Mouse (Mus musculus) central nervous system, embryonic 18 days (tissue): ENCODE measurements around the gene Ddb2. TPM values are rescaled to one million over a fixed set of nuclear protein-coding genes. Genes with fewer than 3 reads are reported as not detected.

ENCODE experiments used
- polyA plus RNA-seq: library from polyadenylated mRNA; depleted of rRNA; stranded (reverse); fragments of >200 nt; gene quantifications from 2 replicates; pipeline ENCODE4 v1.2.3, GENCODE M21; 2012; rRNA removed

Ddb2 gene
- 35.6 and 38.8 TPM in 2 replicates for polyA plus RNA-seq

DNA sequence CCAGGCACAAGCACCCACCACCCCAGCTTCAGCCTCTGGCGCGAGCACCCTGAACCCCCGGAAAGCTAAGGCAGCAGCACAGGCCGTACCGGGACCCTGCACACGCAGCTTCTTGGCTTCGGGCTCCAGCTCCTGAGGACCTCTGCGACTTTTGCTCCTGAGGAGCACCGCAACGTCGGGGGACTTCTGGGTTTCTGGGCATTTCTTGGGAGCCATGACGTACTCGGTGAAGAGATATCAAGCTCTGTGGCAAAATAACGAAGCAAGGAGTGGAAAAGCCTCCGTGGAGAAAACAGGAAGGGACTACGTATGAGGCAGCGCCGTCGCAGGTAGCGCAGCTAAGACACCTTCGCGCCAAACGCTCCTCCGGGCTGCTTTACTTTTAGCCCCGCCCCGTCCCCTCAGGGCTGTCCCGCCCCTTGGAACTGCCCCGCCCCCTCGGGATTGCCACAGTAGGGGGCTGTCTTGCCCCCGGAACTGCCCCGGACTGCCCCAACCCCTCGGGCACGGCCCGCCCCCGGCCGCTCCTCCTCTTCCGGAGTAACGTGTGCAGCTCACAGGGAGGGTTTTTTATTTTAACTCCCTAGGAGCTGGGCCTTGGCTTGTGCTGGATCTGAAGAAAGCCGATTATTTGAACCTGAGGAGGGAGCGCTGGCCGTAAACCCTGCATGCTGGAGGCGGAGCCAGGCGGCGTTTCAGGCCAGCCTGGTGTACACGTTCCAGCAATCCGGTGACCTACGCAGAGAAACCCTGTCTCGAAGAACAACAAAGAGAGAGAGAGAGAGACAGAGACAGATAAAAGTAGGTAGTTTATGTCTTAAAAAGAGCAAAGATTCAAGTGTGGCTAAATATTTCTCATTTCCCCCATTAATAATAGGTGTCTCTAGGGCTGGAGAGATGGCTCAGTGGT is at the start of gene Ddb2:
Gene Ddb2 (minus strand): TSS at position 382 of the 910 bp plus-strand sequence.

DNA sequence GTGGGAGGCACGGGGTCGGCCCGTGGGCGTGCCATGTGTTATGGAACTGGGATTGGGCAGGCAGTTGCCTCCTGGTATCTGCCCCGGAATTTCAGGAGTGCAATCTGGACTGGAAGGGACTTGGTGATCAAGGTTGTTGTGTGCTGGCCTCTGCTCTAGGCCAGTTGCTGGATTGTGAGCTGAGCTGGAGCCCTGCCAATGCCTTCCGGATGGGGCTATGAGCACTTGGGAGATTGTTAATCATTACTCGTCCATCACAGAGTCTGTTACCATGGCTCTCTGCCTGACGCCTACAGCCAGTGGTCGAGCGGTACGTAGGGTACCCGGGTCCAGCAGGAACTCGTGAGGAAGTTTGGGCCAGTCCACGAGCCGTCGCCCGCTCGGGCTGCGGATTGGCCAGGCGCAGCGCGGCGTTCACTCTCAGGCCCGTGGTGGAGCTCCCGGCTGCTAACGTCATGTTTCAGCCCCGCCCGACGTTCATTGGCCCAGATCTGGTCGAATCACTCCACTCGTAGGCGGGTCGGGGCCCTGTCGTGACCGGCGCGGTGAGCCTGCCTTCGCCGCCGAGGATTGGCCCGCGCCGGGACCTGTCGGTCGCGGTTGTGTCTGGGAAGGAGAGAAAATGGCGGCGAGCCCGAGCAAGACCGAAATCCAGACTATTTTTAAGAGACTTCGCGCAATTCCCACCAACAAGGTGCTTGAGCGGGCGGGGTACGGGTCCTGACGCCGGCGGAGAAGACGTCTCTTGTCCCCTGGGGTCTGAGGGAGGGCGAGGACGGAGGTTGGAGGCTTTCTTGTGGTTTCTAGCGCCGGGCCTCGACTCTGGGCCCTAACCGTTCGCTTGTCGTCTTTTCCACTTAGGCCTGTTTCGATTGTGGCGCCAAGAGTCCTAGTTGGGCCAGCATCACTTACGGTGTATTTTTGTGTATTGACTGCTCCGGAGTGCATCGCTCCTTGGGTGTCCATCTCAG is 28.2 kb upstream of the Ddb2 start, which contains the start of gene Arfgap2:
Gene Arfgap2 (plus strand): TSS at position 264 of the 971 bp plus-strand sequence.

DNA sequence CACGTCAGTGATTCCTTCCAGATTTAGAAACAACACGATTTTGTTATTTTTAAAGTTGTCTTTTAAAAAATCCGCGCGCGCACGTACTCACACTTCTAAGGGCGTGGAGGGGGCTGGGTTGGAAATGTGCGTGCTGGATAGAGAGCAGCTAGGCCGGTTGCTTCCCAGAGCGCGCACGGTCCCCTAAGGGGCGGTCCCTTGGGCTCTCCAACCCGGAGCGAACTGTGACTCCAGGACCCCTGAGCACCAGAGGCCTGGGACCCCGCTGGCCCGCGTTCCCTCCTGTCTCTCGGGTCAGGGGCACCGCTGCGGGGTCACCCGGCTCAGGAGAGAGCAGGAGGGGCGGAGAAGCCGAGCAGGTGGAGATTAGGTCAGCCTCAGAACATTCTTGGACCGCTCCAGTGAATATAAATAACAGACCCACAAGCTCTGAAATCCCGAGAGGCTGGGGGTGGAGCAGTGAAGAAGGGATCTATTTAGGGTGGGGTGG is 18.9 kb upstream of the Ddb2 start, which contains the start of gene Pacsin3:
Gene Pacsin3 (plus strand): TSS at position 294 of the 490 bp plus-strand sequence.

DNA sequence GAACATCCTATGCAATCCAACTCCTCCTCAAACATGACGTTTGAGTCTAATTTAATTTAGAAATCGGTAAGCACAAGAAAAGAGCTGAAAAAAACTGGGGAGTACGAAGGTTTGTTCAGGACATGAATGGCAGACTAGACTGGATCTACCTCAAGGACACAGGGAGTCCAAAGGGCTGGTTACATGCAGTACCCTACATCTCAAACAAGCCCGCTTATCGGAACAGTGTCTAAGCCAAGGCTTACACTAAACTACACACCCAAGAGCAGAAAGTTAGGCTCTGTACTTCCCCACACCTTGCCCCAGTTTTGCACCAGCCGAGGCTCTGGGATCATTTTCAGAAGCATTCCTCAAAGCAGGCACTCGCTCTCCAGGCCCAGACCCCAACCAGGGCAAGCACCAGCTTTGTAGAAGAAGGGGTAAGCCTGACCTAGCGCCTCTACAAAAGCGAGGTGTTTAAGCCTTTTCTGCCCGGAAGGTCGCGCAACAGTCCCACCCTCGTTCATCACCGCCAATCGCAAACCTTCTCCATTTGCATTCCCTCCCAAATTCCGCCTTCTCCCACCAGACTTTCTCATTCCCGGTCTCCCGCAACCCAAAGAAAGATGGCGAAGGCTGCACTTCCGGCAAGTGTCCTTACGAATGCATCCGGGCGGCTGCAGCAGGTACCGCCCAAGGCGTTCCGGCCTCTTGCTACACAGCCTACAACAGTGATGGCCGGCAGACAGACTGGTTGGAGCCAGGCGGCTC is 34.4 kb downstream of the Ddb2 start, which contains the start of the genes Nr1h3 and Acp2:
Gene Nr1h3 (minus strand): TSS at position 613 of the 750 bp plus-strand sequence.
Gene Acp2 (plus strand): TSS at position 664 of the 750 bp plus-strand sequence.

DNA sequence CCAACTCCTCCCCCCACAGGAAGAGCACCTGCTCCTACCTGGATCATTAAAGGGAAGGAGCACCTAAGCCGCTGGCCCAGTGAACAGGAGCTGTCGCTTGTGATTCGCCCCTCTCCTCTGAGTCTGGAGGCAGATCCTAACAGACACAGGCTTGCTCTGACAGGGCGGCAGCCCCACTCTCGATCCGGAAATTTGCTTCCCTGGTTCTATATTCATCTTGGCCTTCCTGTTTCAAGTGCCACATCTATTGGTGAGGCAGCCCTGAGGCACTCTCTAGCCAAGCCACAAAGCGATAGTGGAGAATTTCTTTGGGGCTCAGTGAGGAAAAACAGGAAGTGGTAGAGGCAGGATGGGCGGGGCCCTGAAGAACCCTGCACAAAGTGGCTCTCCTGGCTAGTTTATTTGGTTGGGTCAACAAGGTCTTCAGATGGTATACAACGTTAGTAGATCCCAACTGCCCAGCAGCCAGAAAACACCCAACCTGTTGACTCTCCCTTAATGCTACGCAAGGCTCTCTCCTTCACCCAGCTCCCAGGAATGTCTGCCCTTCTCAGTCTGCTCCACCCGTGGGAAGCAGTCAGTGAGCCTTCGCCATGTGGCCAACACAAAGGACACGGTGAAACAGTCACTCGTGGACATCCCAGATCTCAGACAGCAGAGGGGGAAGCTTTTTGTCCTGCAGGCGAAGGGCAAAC is 52.9 kb downstream of the Ddb2 start, which contains the start of gene Madd:
Gene Madd (minus strand): TSS at position 127 of the 695 bp plus-strand sequence.

Other genes with a start within 250 kb of the Ddb2 start
- 0.47 and 1.6 TPM in 2 replicates for gene Rapsn, start 201.4 kb downstream of the Ddb2 start, polyA plus RNA-seq
- 177 and 184 TPM in 2 replicates for gene Psmc3, start 183.0 kb downstream of the Ddb2 start, polyA plus RNA-seq
- gene Slc39a13, start 166.6 kb downstream of the Ddb2 start, polyA plus RNA-seq, result 47.5 and 52.9 TPM in 2 replicates
- 4.8 and 6.0 TPM in 2 replicates for gene Spi1, start 154.6 kb downstream of the Ddb2 start, polyA plus RNA-seq
- 0.01 and 0.04 TPM in 2 replicates for gene Mybpc3, start 118.8 kb downstream of the Ddb2 start, polyA plus RNA-seq
- gene Madd, start 53.1 kb downstream of the Ddb2 start, polyA plus RNA-seq, result 99.8 and 107 TPM in 2 replicates
- gene Nr1h3, start 34.1 kb downstream of the Ddb2 start, polyA plus RNA-seq, result 3.1 and 3.3 TPM in 2 replicates
- 30.1 and 32.2 TPM in 2 replicates for gene Acp2, start 34.1 kb downstream of the Ddb2 start, polyA plus RNA-seq
- gene Pacsin3, start 19.0 kb upstream of the Ddb2 start, polyA plus RNA-seq, result 23.5 and 24.5 TPM in 2 replicates
- gene Arfgap2, start 28.0 kb upstream of the Ddb2 start, polyA plus RNA-seq, result 27.1 and 28.2 TPM in 2 replicates
- gene 1110051M20Rik, start 207.7 kb upstream of the Ddb2 start, polyA plus RNA-seq, result 92.7 and 101 TPM in 2 replicates
- gene Lrp4, start 220.5 kb upstream of the Ddb2 start, polyA plus RNA-seq, result 3.8 and 4.5 TPM in 2 replicates